Mouse (Mus musculus): ENCODE results near the gene St6galnac3. TPM values are rescaled to one million over a fixed set of nuclear protein-coding genes. Genes with fewer than 3 reads are reported as not detected.

The St6galnac3 gene
- total and polyA plus RNA-seq, 2 experiments from 2014 or later = 6.9 to 16.6 TPM

DNA sequence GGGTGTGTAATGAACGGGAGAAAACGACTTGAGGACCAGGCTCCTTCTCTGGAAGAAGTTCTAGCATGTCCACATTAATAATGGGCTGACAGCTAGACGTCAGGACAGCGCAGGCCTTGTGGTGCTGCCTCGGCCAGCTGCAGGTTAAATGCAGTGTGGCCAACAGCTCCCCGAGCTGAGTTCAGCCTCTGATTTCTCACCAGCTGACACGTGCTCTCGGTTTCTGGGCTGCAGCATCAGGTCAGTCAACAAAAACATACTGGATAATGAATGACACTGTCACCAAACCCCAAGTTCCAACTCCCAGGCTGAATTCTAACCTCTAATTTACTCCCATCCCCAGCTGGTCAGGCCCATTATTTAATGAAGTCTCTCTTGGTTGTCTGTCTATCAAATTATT is 295.1 kb downstream of the St6galnac3 start:
- WGBS = 38% methylated on average over 8 of the region's 8 CpGs
- Histone ChIP-seq H3K9me3 (ENCODE audit: low read length) (no peaks in the 10 kb centered on the region), H3K9ac (no peak overlapping the region), H3K27ac (ENCODE audit: low read depth, low read length) (no peak overlapping the region), H3K4me2 (ENCODE audit: low read depth) (no peak overlapping the region), H3K36me3 (ENCODE audit: insufficient read depth) (no peaks in the 10 kb centered on the region), H3K4me1 (ENCODE audit: insufficient read depth) (0 out of 2 replicates have a peak, but pooled peaks cover 14% of the 10 kb centered on the region), H3K4me3 (ENCODE audit: low read depth, low read length) (no peak overlapping the region), H3K27me3 (ENCODE audit: insufficient read depth, low read length) (no peaks in the 10 kb centered on the region)
- DNase-seq = peak; percentile 21
- TF ChIP-seq CTCF (IDR thresholded peaks at IDR 0.05; ENCODE audit: low read depth) = no peak
- ATAC-seq = peak; percentile 54

DNA sequence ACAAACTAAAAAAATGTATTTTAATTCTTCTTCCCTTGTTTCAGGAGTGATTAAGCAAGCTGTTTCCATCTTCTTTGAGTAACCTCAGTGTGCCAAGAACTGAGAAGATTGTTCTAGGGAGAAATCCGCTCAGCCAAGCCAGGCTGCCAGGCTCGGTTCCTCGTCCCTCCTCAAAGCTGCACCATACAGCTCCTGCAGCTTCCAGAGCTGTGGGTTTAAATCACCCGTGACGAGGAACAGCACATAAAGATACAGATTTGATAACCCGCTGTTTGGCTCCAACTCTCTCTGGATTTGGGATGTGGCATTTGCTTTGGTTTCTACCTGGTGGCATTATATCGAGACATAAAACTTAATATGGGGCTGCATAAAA is 303.1 kb downstream of the St6galnac3 start:
- Histone ChIP-seq H3K4me1 (ENCODE audit: insufficient read depth) (peaks cover 7% of the 10 kb centered on the region; the same call in 1 of the 2 replicates), H3K4me2 (ENCODE audit: low read depth) (no peak overlapping the region), H3K9me3 (ENCODE audit: low read length) (no peaks in the 10 kb centered on the region), H3K27ac (ENCODE audit: low read depth, low read length) (peak overlapping the region; percentile 16; the same call in 1 of the 2 replicates), H3K36me3 (ENCODE audit: insufficient read depth) (no peaks in the 10 kb centered on the region), H3K27me3 (ENCODE audit: insufficient read depth, low read length) (no peaks in the 10 kb centered on the region), H3K9ac (no peak overlapping the region), H3K4me3 (ENCODE audit: low read depth, low read length) (no peak overlapping the region)
- TF ChIP-seq CTCF (IDR thresholded peaks at IDR 0.05; ENCODE audit: low read depth) = no peak
- WGBS = 57% methylated on average over 7 of the region's 7 CpGs
- DNase-seq (no peak), ATAC-seq (peak; percentile 40; the same call in 1 of the 2 replicates)

DNA sequence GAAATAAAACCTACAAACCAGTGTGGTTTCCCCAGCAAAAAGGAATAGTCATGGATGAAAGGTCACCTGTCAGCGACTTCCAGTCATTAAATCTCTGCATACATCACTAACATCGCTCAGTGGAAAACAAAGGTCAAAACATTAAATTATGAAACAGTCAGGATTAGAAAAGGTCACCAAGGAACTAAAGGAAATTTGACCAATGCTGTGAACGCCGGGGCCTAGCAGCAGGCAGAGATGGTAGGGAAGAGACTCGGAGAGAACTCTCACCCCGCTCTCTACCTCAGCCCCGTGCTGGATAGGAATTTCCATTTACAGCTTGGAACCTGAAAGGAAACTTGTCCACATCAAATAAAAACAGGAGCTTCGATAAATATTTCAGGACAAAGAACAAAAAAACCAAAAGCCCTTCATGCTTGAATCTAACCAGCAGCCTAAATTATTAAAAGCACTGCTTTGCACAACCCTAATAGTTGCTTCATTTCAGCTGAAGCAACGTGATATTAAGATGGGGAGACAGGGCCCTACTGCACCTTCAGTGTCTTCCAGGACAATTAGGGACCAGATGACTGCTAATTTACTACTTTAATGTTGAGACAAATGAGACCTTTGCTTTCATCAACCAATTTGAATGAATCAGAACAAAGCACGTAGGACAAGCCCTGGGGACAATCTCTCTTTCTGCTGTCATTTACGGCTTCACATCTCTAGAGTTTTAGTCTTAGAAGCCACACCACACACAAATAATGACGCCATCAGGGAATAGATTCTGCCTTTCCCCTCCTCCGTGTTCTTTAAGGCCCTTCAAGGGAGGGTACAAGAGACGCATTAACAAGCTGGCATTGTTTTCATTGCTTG is 303.7 kb downstream of the St6galnac3 start:
- DNase-seq = no peak
- Histone ChIP-seq H3K9me3 (ENCODE audit: low read length) (no peaks in the 10 kb centered on the region), H3K4me1 (ENCODE audit: insufficient read depth) (peaks cover 7% of the 10 kb centered on the region; the same call in 1 of the 2 replicates), H3K36me3 (ENCODE audit: insufficient read depth) (no peaks in the 10 kb centered on the region), H3K9ac (no peak overlapping the region), H3K4me3 (ENCODE audit: low read depth, low read length) (no peak overlapping the region), H3K4me2 (ENCODE audit: low read depth) (no peak overlapping the region), H3K27me3 (ENCODE audit: insufficient read depth, low read length) (no peaks in the 10 kb centered on the region), H3K27ac (ENCODE audit: low read depth, low read length) (peak overlapping the region; percentile 16; the same call in 1 of the 2 replicates)
- TF ChIP-seq CTCF (IDR thresholded peaks at IDR 0.05; ENCODE audit: low read depth) = no peak
- WGBS = 58% methylated on average over 14 of the region's 14 CpGs
- ATAC-seq = peak; percentile 45; the same call in 1 of the 2 replicates

DNA sequence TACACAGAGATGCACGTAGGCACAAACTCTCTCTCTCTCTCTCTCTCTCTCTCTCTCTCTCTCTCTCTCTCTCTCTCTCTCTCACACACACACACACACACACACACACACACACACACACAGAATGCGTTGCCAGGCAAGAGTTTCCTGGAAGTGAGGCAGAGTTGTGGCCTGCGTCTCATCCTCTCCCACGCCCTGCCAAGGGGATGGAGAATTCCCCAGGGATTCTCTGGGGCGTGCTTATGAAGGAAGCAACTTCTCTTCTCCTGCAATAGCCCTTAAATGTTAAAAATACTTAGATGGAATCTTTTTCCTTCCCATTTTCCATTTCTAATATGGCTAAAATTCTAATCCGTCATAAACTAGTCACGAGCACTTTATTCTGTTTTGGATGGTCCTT is 305.6 kb downstream of the St6galnac3 start:
- Histone ChIP-seq H3K9ac (no peak overlapping the region), H3K4me3 (ENCODE audit: low read depth, low read length) (no peak overlapping the region), H3K9me3 (ENCODE audit: low read length) (no peaks in the 10 kb centered on the region), H3K36me3 (ENCODE audit: insufficient read depth) (no peaks in the 10 kb centered on the region), H3K27ac (ENCODE audit: low read depth, low read length) (no peak overlapping the region), H3K4me2 (ENCODE audit: low read depth) (no peak overlapping the region), H3K27me3 (ENCODE audit: insufficient read depth, low read length) (no peaks in the 10 kb centered on the region), H3K4me1 (ENCODE audit: insufficient read depth) (peaks cover 7% of the 10 kb centered on the region; the same call in 1 of the 2 replicates)
- WGBS = 83% methylated on average over 7 of the region's 7 CpGs
- ATAC-seq (no peak), DNase-seq (no peak)
- TF ChIP-seq CTCF (IDR thresholded peaks at IDR 0.05; ENCODE audit: low read depth) = no peak

DNA sequence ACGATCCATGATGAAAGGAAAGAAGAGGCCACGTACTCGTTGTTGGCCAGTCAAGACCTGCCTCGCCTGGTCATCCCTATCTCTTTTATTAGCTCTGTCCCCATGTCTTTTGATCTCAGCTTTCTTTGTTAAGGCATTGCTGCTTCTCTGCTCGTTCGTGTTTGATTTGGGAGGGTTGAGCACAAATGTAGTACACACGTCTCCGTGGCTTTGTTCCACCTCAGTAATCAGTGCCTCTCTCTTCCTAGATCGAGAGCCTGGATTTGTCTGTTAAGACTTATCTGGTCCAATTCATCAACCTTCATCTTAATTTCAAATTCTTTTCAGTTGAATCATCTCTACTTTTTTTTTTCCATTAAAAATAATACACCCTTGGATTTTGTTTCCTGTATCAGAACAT is 308.0 kb downstream of the St6galnac3 start:
- 50% methylated on average over 9 of the region's 9 CpGs for WGBS
- Histone ChIP-seq H3K4me1 (ENCODE audit: insufficient read depth) (peaks cover 5% of the 10 kb centered on the region; the same call in 1 of the 2 replicates), H3K4me2 (ENCODE audit: low read depth) (no peak overlapping the region), H3K27ac (ENCODE audit: low read depth, low read length) (peak overlapping the region; percentile 50; the same call in 1 of the 2 replicates), H3K9ac (no peak overlapping the region), H3K36me3 (ENCODE audit: insufficient read depth) (no peaks in the 10 kb centered on the region), H3K4me3 (ENCODE audit: low read depth, low read length) (no peak overlapping the region), H3K9me3 (ENCODE audit: low read length) (no peaks in the 10 kb centered on the region), H3K27me3 (ENCODE audit: insufficient read depth, low read length) (no peaks in the 10 kb centered on the region)
- DNase-seq (no peak), ATAC-seq (peak; percentile 53; the same call in 1 of the 2 replicates)
- TF ChIP-seq CTCF (IDR thresholded peaks at IDR 0.05; ENCODE audit: low read depth) = no peak

DNA sequence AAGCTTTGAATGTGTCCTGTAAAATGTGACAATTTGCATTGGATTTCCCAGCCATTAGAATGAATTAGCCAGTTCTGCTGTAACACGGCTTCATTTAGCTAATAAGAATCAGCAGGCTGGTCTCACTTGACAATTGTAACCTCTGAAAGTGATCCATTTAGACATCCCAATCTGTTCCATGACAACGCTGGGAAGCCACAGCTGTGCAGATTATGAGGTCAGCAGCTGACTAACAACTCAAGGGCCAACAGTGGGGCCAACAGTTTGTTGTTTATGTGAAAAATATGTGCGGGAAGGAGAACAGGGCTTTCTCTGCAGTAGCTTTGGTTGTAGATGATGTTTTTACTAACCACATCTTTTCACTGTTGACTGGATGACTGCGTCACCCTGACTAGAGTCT is 308.6 kb downstream of the St6galnac3 start:
- ATAC-seq (no peak), DNase-seq (no peak)
- no peak overlapping the region for H3K4me3 ChIP-seq (ENCODE audit: low read depth, low read length)
- no peak overlapping the region for H3K4me2 ChIP-seq (ENCODE audit: low read depth)
- 0 out of 2 replicates have a peak overlapping the region, but pooled peaks have one; percentile 50 for H3K27ac ChIP-seq (ENCODE audit: low read depth, low read length)
- no peak for TF ChIP-seq CTCF (IDR thresholded peaks at IDR 0.05; ENCODE audit: low read depth)
- 65% methylated on average over 4 of the region's 4 CpGs for WGBS
- H3K36me3 ChIP-seq (ENCODE audit: insufficient read depth) = no peaks in the 10 kb centered on the region
- no peak overlapping the region for H3K9ac ChIP-seq
- H3K9me3 ChIP-seq (ENCODE audit: low read length) = no peaks in the 10 kb centered on the region
- H3K4me1 ChIP-seq (ENCODE audit: insufficient read depth) = 0 out of 2 replicates have a peak, but pooled peaks cover 3% of the 10 kb centered on the region
- no peaks in the 10 kb centered on the region for H3K27me3 ChIP-seq (ENCODE audit: insufficient read depth, low read length)

DNA sequence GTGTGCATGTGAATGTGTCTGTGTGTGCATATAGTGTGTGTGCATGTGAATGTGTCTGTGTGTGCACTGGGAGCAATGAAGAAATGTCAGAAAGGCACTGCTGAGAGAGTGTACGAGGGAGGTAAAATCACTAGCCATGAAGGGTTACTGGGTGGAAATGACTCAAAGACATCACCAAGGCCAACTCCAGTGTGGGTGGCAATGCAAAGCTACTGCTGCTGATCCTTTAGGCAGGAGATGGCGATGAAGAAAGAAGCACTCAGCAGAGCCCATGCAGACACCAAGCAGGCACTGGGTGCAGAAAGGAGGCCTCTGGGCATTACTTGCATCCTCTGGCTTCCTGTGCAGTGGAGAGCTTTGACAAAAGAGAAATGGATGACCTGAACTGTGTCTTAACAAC is 310.8 kb downstream of the St6galnac3 start:
- ATAC-seq (no peak), DNase-seq (no peak)
- Histone ChIP-seq H3K27ac (ENCODE audit: low read depth, low read length) (no peak overlapping the region), H3K36me3 (ENCODE audit: insufficient read depth) (no peaks in the 10 kb centered on the region), H3K4me1 (ENCODE audit: insufficient read depth) (no peaks in the 10 kb centered on the region), H3K9ac (no peak overlapping the region), H3K4me3 (ENCODE audit: low read depth, low read length) (no peak overlapping the region), H3K27me3 (ENCODE audit: insufficient read depth, low read length) (no peaks in the 10 kb centered on the region), H3K4me2 (ENCODE audit: low read depth) (no peak overlapping the region), H3K9me3 (ENCODE audit: low read length) (no peaks in the 10 kb centered on the region)
- 83% methylated on average over 2 of the region's 2 CpGs for WGBS
- TF ChIP-seq CTCF (IDR thresholded peaks at IDR 0.05; ENCODE audit: low read depth) = no peak
